24 mouse cellular contexts compared by ENCODE assay signal in genomic region chr13:34776767-34777166, GRCm38 (mm10). TPM values are rescaled to one million over a fixed set of nuclear protein-coding genes. Genes with fewer than 3 reads are reported as not detected.
DNase-seq lines count a peak whose midpoint lies in the region; ATAC-seq and TF ChIP-seq lines count a peak whose summit lies in the region.
"Had no signal": no experiment of that assay in that cellular context is flagged by ENCODE, and none has a peak within 500 bp of the region (broad histone marks: within the 10 kb centered on the region; RNA-seq: fewer than 3 reads in every experiment).

No protein-coding gene starts in this region.

- no peak overlapping the region for H3K4me2 ChIP-seq in forebrain, embryonic 12.5 days
- no peak overlapping the region for H3K4me2 ChIP-seq in forebrain, embryonic 11.5 days (ENCODE audit: low read depth, low read length, severe bottlenecking)
- no peak overlapping the region for H3K4me2 ChIP-seq in lung, embryonic 14.5 days
- H3K4me2 ChIP-seq in forebrain, embryonic 16.5 days (ENCODE audit: low read length) = no peak overlapping the region
- H3K4me2 ChIP-seq: embryonic facial prominence, embryonic 13.5 days; heart, embryonic 12.5 days; hindbrain, embryonic 15.5 days had no signal

- H3K4me3 ChIP-seq in forebrain, embryonic 12.5 days (replicated peaks) = no peak overlapping the region
- no peak overlapping the region for H3K4me3 ChIP-seq in forebrain, embryonic 11.5 days (ENCODE audit: low read depth, low read length)
- H3K4me3 ChIP-seq in lung, embryonic 14.5 days (ENCODE audit: low read depth, low read length) = no peak overlapping the region
- H3K4me3 ChIP-seq in forebrain, embryonic 16.5 days (replicated peaks; ENCODE audit: low read length) = no peak overlapping the region
- H3K4me3 ChIP-seq: embryonic facial prominence, embryonic 13.5 days; heart, embryonic 12.5 days; hindbrain, embryonic 15.5 days had no signal

- H3K9me3 ChIP-seq in forebrain, embryonic 12.5 days = no peaks in the 10 kb centered on the region
- no peaks in the 10 kb centered on the region for H3K9me3 ChIP-seq in forebrain, embryonic 11.5 days (ENCODE audit: control insufficient read depth, low read length)
- no peaks in the 10 kb centered on the region for H3K9me3 ChIP-seq in lung, embryonic 14.5 days (ENCODE audit: low read depth, low read length)
- no peaks in the 10 kb centered on the region for H3K9me3 ChIP-seq in forebrain, embryonic 16.5 days (ENCODE audit: control insufficient read depth, low read length)
- H3K9me3 ChIP-seq: embryonic facial prominence, embryonic 13.5 days; G1E; heart, embryonic 12.5 days; hindbrain, embryonic 15.5 days had no signal

- no peak for DNase-seq in forebrain, embryonic 11.5 days (ENCODE audit: low spot score)
- peak; percentile 66 for DNase-seq in lung, embryonic 14.5 days
- DNase-seq in lung, postnatal 14 days = no peak
- DNase-seq in MN1 (ENCODE audit: low spot score) = peak; percentile 12
- DNase-seq in spleen, postnatal 4 days (ENCODE audit: low spot score in 2 of 2) = no peak
- DNase-seq: adrenal gland, postnatal 14 days; B cell, adult 2 months; cerebellum, adult 18-20 months; cerebellum, adult 9-11 months; cerebellum, postnatal 36 days; gastrocnemius, postnatal 10 days had no signal

- H3K27me3 ChIP-seq in forebrain, embryonic 12.5 days = no peaks in the 10 kb centered on the region
- no peaks in the 10 kb centered on the region for H3K27me3 ChIP-seq in forebrain, embryonic 11.5 days (ENCODE audit: control insufficient read depth, insufficient read depth, low read length)
- H3K27me3 ChIP-seq in lung, embryonic 14.5 days (ENCODE audit: insufficient read depth, low read length) = no peaks in the 10 kb centered on the region
- H3K27me3 ChIP-seq in forebrain, embryonic 16.5 days (replicated peaks; ENCODE audit: control insufficient read depth, insufficient read depth, low read length) = no peaks in the 10 kb centered on the region
- H3K27me3 ChIP-seq: embryonic facial prominence, embryonic 13.5 days; heart, embryonic 12.5 days; hindbrain, embryonic 15.5 days; Patski had no signal

- TF ChIP-seq CTCF in lung, embryonic 14.5 days (IDR thresholded peaks at IDR 0.05; ENCODE audit: low read depth) = no peak

- H3K27ac ChIP-seq in forebrain, embryonic 12.5 days = no peak overlapping the region
- no peak overlapping the region for H3K27ac ChIP-seq in forebrain, embryonic 11.5 days (ENCODE audit: low read depth, low read length)
- no peak overlapping the region for H3K27ac ChIP-seq in lung, embryonic 14.5 days (ENCODE audit: low read depth)
- H3K27ac ChIP-seq in forebrain, embryonic 16.5 days (ENCODE audit: low read length) = no peak overlapping the region
- H3K27ac ChIP-seq: embryonic facial prominence, embryonic 13.5 days; hindbrain, embryonic 15.5 days had no signal

- peaks cover 10% of the 10 kb centered on the region for H3K4me1 ChIP-seq in forebrain, embryonic 12.5 days
- H3K4me1 ChIP-seq in forebrain, embryonic 11.5 days (replicated peaks; ENCODE audit: control insufficient read depth, insufficient read depth, low read length) = no peaks in the 10 kb centered on the region
- H3K4me1 ChIP-seq in lung, embryonic 14.5 days (ENCODE audit: insufficient read depth) = peaks cover 10% of the 10 kb centered on the region; the same call in 1 of the 2 replicates
- peaks cover 5% of the 10 kb centered on the region; the same call in 1 of the 2 replicates for H3K4me1 ChIP-seq in forebrain, embryonic 16.5 days (replicated peaks; ENCODE audit: control insufficient read depth, insufficient read depth, low read length)
- H3K4me1 ChIP-seq: hindbrain, embryonic 15.5 days had no signal

- no peak overlapping the region for H3K9ac ChIP-seq in forebrain, embryonic 12.5 days
- H3K9ac ChIP-seq in forebrain, embryonic 11.5 days (ENCODE audit: low read length) = no peak overlapping the region
- H3K9ac ChIP-seq in lung, embryonic 14.5 days = no peak overlapping the region
- no peak overlapping the region for H3K9ac ChIP-seq in forebrain, embryonic 16.5 days (replicated peaks; ENCODE audit: low read depth, low read length)
- H3K9ac ChIP-seq: embryonic facial prominence, embryonic 13.5 days; heart, embryonic 12.5 days; hindbrain, embryonic 15.5 days had no signal

- no peaks in the 10 kb centered on the region for H3K36me3 ChIP-seq in forebrain, embryonic 12.5 days (replicated peaks)
- H3K36me3 ChIP-seq in forebrain, embryonic 11.5 days (ENCODE audit: control insufficient read depth, insufficient read depth, low read length) = no peaks in the 10 kb centered on the region
- H3K36me3 ChIP-seq in lung, embryonic 14.5 days (ENCODE audit: insufficient read depth) = no peaks in the 10 kb centered on the region
- H3K36me3 ChIP-seq in forebrain, embryonic 16.5 days (ENCODE audit: control insufficient read depth, insufficient read depth) = no peaks in the 10 kb centered on the region
- H3K36me3 ChIP-seq: embryonic facial prominence, embryonic 13.5 days; G1E; heart, embryonic 12.5 days; hindbrain, embryonic 15.5 days had no signal

- ATAC-seq in forebrain, embryonic 12.5 days (ENCODE audit: low FRiP score) = peak; percentile 27; the same call in 1 of the 2 replicates
- ATAC-seq in forebrain, embryonic 11.5 days (replicated peaks; ENCODE audit: low FRiP score) = no peak
- no peak for ATAC-seq in lung, embryonic 14.5 days (ENCODE audit: insufficient read depth)
- ATAC-seq in forebrain, embryonic 16.5 days = peak; percentile 63
- ATAC-seq: activated CD4-positive, CD25-positive, alpha-beta regulatory T cell, adult 4 months; CD4-positive, CD25-positive, alpha-beta regulatory T cell, adult 4 months; intestine, embryonic 16.5 days; Patski had no signal

- 19% methylated on average over 3 of the region's 3 CpGs for WGBS in forebrain, embryonic 12.5 days
- WGBS in forebrain, embryonic 11.5 days = 41% methylated on average over 3 of the region's 3 CpGs
- WGBS in lung, embryonic 14.5 days = 30% methylated on average over 3 of the region's 3 CpGs
- 4% methylated on average over 3 of the region's 3 CpGs for WGBS in forebrain, embryonic 16.5 days

RNA-seq across cellular contexts. Expression of gene Fam50b, which starts 42.1 kb away (rescaled TPM):
- polyA plus RNA-seq in forebrain, embryonic 12.5 days (2016; fragmentation: Nextera tagmentation; extraction: Ambion mirVana) = not detected in 2 replicates
- not detected in 2 replicates for polyA plus RNA-seq in forebrain, embryonic 11.5 days (2014; fragmentation: Nextera tagmentation; extraction: Ambion mirVana)
- 0.15 TPM in 1 of 2 replicates, not detected in the other for polyA plus RNA-seq in lung, embryonic 14.5 days (2014; fragmentation: Nextera tagmentation; extraction: Ambion mirVana)
- polyA plus RNA-seq in forebrain, embryonic 16.5 days (2015; fragmentation: Nextera tagmentation; extraction: Ambion mirVana) = not detected in 2 replicates
- polyA plus RNA-seq: activated CD4-positive, CD25-positive, alpha-beta regulatory T cell, adult 4 months; CD4-positive, CD25-positive, alpha-beta regulatory T cell, adult 4 months; embryonic facial prominence, embryonic 13.5 days; frontal cortex, adult 2 months; G1E; heart, embryonic 12.5 days; heart, embryonic 16.5 days; hindbrain, embryonic 11.5 days; hindbrain, embryonic 15.5 days; intestine, embryonic 16.5 days; Patski had no signal

Comparison
In these comparisons a context has a peak if more than half of its experiments do, and no peak if none do; other contexts are left out.
1. ATAC-seq: peak in forebrain, embryonic 12.5 days (single experiment) and forebrain, embryonic 16.5 days (single experiment); none in forebrain, embryonic 11.5 days (single experiment) and lung, embryonic 14.5 days (single experiment).
2. DNase-seq: peak in lung, embryonic 14.5 days (single experiment) and MN1 (single experiment); none in forebrain, embryonic 11.5 days (single experiment), lung, postnatal 14 days (single experiment) and spleen, postnatal 4 days (0 of 2).